Mouse (Mus musculus): ENCODE data around the gene Gapdhs.
A peak's percentile ranks its signal among the peaks of the same experiment; 100 is the strongest.
"Not testable (repeated sequence)": the region's sequence is repeated elsewhere in the genome, so short reads cannot be mapped to it uniquely, and the experiment has no call there.

The Gapdhs gene

DNA sequence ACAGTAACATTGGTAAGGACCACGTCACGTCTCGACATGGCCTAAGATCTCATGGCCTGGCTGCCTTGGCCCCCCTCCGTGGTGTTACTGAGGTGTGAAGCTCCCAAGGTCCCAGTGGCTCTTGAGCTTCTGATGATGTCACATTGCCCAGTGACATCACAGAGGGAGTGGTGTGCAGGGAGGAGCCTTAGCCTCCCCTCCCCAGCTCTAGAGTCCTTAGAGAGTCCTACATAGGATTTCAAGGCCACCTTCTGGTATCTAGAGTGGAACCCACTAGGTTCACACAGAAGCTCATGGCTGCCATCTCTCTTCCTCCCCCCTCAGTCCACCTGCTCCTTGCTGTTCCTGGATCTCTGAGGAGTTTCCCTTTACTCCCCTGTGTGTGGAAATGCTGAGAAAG is at the start of gene Gapdhs:
Gapdhs (minus strand) TSS at position 65 of the 400 bp plus-strand sequence.
- DNase-seq (ENCODE audit: low read depth): not testable (repeated sequence)

DNA sequence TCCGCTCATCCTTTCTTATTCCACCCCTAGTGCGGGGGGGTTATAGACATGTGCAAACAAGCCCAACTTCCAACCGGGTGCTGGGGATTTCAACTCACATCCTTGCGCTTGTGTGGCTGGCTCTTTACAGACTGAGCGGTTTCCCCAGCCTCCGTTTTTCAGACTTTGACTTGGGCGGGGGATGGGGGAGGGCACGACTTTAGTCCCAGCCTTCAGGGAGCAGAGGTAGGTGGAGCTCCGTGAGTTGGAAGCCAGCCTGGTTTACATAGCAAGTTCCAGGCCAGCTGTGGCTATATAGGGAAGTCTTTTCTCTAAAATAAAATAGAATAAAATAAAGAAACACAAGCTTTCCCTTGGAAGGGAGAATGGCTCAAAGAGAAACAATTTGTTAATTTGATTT is 48.4 kb upstream of the Gapdhs start:
- DNase-seq (ENCODE audit: low read depth): no peak

DNA sequence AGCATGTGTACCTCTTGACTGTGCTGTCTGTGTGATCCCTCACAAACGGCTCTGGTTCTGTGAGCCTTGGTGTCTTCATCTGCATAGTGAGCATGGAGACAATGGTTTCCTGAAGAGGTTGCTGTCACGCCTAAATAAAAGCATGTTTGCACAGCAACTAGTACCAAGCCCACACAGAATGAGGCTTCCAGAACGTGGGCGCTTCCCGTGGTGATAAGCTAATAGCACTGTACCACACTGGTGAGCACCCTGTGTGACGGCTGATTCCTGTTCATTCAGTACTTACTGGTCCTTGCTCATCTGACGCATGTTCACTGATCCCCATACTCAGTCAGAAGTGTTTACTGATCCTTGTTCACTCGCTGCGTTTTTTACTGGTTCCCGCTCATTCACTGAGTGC is 46.7 kb upstream of the Gapdhs start:
- DNase-seq (ENCODE audit: low read depth): no peak

DNA sequence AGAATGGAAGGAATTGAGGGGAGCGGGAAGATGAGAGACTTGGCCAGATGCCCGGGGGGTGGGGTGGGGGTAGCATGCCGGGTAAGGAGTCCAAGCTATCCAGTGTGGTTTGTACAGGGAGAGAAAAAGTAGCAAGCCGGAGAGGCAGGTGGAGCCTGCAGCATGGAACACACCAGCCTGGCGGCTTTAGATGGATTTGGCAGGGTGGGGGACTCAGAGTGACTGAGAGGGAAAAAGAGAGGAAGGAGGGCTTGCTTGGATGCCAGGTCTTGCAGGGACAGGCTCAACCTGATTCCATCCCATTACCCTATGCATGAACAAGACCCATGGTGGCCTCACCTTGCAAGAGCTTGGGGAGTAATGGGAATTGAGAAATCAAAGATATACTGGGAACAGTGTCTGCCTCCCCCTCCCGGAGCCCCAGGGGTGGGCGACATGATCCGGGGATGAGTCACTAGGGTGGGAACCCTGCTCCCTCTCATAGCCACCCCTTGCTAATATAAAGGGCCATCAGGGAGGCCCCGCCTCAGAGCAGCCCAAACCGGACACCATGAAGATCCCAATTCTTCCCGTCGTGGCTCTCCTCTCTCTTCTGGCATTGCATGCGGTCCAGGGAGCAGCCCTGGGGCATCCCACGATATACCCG is 44.0 kb upstream of the Gapdhs start, which contains the start of gene Krtdap:
Krtdap (plus strand) TSS at position 520 of the 646 bp plus-strand sequence.
- no peak for DNase-seq (ENCODE audit: low read depth)

DNA sequence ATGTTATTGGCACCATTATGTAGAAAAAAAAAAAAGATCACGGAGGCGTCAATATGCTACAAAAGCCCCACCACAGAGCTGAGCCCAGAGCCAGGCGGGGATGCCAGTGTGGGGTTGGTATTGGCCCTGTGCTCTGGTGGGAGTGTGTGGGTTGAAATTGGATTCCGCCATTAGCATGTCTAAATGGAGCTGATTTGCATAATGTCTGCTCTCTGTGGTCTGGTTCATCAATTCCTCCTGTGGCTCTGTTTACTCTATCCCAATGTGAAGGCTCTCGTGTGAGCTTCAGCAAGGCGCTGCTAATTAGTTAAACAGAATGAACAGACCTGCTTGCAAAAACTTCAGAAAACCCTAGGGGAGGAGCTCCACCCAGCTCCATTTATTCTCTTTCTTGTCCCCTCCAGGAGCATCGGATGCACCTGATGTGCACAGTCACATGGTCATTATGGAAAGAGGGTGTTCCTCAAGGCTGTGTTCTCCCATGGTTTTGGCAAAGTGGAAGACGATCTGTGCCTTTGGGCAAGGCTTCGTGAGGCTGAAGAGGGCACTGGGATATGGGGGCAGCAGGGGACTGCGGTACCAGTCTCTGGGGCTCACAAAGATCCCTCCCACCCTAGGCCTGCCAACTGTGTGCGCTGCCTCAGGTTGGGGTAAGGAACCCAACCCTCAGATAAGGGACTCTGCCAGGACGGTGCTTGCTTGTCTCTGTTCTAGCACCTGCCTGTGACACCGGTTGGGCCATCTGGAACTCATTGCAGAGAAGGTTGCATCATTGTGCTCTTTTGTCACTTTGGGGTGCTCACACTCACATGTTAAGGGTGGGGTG is 42.5 kb upstream of the Gapdhs start:
- no peak for DNase-seq (ENCODE audit: low read depth)

DNA sequence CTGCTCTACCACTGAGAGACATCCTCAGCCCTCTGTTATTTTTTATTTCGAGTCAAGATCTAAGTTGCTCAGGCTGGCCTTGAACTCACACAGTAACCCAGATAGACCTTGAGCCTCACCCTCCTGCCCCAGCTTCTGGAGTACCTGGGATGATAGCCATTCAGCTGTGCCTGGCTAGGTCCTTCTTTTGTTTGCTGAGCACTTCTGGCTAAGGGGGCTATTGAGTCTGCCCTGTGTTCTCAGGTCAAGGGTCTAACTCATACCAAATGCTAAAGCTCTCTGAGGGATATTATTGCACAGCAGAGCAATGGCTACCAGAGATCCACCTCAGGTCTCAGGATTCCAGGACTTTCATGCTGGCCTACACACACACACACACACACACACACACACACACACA is 41.7 kb upstream of the Gapdhs start:
- no peak for DNase-seq (ENCODE audit: low read depth)

DNA sequence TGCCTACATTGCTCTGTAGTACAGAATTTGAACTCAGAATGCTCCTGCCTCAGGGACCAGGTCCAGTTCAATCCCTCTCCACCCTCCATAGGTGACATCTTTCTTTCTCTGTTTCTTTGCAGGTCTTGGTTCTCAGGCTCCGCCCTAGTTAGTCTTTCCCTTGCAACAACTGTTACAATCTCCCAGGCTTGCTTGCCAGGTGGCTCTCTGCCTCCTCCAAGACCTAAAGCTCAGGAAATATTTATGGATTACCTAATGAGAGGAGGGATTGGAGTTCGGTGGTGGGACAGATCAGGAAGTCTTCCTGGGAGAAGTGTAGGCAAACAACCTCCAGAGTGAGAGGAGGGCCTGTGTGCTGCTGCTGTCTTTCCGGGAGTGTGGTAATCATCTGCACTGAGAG is 39.2 kb upstream of the Gapdhs start:
- DNase-seq (ENCODE audit: low read depth): no peak

DNA sequence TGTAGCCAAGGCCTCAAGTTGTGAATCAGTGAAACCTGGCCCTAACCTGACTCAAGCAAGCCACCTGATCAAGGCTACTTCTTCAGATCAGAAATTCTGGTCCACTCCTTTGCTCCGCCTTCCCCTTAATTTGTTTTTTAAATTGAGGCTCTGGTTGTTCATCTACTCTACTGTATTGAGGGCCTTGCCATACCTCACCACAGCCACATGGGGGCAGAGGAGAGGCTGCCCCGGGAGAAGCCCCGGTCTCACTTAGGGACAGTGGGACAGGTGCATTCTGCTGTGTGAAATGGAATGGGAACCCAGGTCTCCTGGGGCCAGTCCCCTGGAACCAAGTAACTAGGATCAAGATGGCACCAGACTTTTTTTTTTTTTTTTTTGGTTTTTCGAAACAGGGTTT is 38.3 kb upstream of the Gapdhs start:
- DNase-seq (ENCODE audit: low read depth): peak; percentile 30

DNA sequence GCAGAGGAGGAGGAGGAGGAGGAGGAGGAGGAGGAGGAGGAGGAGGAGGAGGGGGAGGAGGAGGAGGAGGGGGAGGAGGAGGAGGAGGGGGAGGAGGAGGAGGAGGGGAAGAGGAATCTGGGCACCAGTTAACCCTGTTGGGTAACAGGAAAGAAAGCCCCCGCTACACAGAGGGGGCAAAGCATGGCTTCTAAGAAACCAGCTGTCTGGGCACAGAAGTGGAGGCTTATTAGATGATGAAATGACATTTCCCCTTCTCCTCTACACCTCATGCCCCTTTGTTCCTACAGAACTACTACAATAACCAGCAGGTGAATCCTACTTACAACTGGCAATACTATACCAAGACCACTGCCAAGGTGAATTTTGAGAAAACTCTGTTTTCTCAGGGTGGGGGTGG is 34.4 kb upstream of the Gapdhs start:
- DNase-seq (ENCODE audit: low read depth): no peak

DNA sequence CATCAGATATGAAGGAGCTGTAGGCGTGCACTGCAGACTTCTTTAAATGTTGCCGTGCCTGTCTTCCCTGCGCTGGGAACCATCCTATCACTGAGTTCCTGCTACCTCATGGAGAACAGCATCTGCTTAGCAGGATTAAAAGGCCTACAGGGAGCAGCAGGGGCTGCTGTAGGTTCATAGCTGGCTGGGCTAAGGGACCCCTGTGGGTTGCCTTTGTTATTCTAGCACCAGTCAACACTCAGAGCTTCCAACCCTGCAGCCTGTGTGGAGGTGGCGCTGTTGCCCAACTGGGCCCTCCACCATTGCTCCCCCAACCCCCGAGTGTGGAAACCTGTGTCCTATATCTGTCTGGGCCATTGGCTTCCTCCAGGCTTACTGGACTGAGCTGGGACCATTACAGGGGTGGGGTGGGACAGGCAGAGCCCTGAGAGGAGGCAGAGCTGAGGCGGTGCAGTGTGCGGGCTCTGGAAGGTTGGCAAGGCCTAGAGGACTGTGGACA is 33.6 kb upstream of the Gapdhs start:
- DNase-seq (ENCODE audit: low read depth): no peak

DNA sequence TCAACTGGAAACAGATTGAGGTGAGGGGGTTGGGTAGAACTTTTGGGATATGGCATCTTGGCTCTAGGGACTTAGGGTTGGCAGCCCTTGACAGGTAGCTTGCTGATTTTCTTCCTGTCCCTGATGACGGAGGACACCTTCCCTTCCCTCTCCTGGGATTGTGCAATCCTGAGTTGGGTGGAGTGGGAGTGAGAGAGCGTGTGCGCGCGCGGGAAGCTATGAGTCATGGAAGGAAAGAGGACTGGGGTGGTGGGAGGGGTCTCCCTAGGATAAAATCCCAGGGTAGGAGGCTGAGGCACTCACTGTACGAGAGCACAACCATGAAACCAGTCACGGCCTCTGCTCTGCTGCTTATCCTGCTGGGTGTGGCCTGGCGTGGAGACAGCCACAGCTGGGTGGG is 32.6 kb upstream of the Gapdhs start:
- DNase-seq (ENCODE audit: low read depth): no peak

DNA sequence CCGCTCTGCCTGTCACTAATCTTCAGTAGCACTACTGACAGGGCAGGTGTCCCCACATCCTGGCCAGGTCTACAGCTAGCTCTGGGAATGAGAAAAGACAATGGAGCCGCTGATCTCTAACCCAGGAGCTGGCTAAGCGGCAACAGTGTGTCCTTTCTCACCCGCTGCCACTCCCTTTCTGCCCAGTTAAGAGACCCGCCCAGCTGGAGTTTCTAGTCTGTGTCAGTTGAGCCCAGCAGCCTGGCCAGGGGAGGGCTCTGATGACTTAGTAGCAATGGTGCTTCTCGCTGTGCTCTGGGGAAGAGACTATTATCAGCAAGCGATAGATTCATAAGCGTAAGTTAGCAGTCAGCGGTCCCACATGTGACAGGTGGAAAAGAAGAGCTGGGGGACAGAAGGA is 25.8 kb upstream of the Gapdhs start:
- no peak for DNase-seq (ENCODE audit: low read depth)

DNA sequence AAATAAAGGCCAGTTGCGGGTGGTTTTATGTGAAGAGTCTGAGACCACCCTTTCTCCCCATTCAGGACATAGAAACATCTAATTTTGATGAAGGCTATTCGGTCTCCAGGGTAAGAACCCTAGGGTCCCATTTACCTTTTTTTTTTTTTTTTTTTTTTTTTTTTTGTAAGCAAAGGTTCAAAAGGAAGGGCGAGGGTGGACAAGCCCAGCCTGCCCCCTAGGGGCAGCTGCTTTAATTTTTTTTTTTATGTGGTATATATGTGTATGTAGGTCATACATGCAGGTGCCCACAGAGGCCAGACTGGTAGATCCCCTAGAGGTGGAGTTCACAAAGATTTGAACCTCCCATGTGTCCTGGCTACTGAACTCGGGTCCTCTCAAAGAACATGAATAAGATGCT is 22.9 kb upstream of the Gapdhs start:
- no peak for DNase-seq (ENCODE audit: low read depth)

DNA sequence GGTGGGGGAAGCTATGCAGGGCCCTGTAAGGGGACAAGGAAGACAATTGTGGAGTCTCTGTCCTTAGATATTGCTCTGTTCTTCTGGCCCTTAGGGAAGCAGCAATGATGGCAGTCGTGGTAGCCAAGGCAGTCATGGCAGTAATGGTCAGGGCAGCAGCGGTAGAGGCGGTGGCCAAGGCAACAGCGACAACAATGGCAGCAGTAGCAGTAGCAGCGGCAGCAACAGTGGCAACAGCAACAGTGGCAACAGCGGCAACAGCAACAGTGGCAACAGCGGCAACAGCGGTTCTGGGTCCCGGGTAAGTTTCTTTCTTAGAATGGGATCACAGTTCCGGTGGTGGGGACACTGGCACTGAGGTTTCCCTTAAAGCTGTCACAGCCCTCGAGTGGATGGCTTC is 21.7 kb upstream of the Gapdhs start:
- DNase-seq (ENCODE audit: low read depth): no peak

DNA sequence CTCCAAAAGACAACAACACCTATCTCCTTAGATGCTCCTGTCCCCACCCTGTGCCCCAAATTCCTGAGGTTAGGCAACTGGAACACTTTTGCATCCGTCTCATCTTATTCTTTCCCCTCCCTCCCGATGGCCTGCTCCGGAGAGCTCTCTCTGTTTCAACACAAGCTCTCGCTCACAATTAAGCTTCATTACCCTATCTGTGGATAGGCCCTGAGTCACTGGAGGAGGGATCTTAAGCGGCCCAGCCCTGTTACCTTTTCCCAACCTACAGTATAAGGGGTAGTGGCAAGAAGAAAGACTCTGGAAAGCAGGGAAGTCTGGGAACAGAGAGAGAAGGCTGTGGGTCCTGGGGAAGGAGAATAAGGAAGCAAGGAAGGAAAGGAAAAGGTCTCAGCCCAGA is 20.0 kb upstream of the Gapdhs start, which contains the start of gene Dmkn:
Dmkn (plus strand) TSS at position 301 of the 400 bp plus-strand sequence.
- no peak for DNase-seq (ENCODE audit: low read depth)

DNA sequence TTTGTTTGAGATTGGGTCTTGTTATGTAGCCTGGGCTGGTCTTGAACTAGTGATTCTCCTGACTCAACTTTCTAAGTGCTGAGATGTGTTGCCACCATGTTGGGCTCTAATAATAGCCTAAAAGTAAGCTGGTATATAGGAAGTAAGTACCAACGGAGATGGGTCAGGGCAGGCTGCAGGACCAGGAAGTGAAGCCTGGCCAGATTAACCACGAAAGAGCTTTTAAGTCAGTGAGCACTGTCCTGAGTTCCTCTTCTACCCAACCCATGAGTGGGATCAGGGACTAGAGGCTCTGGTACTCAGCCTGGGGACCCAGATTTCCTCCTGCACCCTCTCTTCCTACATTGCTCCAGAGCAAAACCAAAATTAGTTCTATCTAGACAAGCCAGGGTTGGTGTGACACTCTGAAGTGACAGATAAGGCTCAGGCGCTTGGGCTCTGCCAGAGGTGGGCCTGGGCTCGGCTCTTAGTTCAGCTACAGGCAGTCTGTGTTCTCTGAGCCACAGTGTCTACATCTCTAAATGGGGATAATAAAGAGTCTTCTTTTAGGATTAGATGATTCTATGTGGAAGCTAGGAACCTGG is 18.4 kb upstream of the Gapdhs start:
- no peak for DNase-seq (ENCODE audit: low read depth)

DNA sequence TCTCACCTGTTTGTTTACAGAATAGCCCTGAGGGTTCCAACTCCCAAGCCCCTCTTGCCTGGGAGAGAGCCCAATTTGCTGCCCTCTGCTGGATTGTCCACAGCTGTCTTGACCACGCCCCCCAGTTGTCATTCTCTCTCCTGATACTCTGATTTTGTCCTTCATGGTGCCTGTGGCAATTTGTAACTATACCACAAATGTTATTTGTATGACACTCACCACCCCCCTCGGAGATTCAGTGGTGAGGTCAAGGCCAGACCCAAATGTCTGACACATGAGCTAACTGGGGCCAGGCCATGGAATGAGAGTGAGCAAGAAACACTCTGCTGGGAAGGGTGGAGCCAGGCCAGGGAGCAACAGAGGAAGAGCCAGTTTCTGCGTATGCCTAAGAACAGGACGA is 15.4 kb upstream of the Gapdhs start:
- DNase-seq (ENCODE audit: low read depth): no peak

DNA sequence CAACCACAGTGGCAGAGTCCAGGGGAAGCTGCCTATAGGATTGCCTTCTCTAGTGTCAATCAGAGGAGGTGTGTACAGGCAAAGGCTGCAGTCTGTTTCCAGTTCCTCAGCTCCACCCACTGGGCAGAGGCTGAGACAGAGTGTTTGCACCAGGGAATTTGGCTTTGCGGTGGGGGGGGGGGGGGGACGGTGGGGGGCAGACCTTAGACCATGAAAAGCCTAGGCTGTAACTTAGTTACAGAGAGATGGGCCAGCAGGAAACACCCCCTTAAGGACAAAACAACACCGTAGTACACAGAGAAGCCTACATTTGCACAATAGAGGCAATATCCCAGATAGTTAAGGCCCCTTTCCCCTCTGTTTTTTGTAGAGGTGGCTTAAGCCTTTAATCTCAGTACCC is 13.5 kb upstream of the Gapdhs start:
- DNase-seq (ENCODE audit: low read depth): no peak

DNA sequence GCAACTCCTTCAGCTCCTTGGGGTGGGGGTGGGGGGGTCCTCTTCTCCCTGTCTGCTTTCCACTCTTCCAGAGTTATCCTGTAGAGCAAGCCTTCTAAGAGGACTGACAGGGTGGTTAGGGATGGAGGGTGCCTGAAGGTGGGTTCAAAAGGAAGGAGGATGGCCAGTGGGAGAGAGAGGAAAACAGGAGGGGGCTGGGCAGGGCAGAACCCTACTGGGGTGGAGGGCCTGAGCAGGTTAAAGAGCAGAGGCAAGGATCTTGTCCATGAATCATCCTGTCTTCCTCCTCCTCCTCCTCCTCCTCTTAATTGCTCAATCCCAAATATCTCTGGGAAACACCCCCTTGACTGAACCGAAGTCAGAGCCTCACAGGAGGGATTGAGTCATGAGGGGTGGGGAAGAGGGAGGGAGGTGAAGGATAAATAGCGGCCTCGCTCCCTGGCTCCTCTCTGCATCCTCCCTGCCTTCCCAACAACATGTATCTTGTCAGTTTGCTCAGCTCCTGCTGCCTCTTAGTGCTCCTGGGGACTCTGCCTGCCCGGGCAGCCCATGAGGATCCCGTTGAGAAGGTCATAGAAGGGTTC is 7.7 kb upstream of the Gapdhs start, which contains the start of gene Sbsn:
Sbsn (plus strand) TSS at position 386 of the 584 bp plus-strand sequence.
- DNase-seq (ENCODE audit: low read depth): no peak

DNA sequence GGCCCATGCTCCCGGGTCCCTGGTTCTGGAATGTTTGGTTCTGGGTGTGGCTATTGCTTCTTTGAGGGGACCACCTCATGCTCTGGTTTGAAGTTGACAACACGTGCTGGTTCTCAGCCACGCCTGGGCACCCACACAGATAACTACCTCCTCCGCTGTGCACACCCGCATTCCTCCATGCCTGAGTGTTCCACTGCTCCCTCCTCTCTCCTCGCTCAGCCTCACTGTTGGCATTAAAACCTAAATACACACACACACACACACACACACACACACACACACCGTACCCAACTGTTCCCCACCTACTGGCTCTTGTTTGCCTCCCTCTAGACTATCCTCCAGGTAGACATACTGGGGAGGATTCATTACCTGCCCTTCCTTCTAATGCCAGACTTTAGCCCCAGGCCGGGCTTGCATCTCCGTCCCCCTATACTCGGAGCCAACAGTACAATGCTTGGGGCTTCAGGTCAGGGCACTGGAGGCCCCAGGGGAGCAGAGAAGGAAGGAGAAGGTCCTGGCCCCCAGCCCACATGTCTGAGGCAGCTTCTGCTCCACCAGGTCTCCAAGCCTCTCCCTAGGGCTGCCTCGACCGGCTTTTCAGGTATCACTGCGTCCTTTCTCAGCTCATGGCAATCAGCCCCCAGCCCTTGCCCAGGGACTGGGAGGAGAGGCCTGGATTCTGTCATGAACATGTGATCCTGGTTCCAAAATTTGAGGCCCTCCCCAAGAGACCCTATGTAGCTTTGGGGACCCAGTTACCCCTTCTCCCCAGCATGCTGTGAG is 6.5 kb upstream of the Gapdhs start:
- DNase-seq (ENCODE audit: low read depth): no peak

DNA sequence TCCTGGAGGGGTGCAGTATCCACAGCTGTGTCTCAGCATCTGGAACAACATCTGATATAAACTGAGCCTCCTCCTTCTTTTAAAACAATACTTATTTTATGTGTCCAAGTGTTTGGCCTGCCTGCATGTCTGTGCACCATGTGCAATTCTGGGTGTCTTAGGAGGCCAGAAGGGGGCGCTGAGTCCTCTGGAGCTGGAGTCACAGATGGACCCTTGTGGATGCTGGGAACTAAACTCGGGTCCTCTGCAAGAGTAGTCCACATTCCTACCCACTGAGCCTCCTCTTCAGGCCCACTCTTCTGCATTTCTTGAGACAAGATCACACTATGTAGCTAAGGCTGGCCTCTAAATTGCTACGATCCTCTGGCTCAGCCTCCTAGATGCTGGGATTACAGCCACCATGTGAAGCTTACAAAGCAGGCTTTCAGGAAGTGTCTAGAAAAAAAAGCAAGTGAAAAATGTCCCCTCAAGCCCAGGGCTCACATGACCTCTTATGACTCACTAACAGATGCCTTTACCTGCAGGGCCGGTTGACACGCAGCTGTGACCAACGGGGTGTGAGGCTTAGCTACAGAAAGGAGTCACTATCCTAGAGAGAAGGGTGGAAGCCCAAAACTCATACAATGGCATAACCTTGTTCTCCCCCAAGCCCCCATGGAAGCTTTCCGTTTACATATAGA is 4.2 kb upstream of the Gapdhs start:
- DNase-seq (ENCODE audit: low read depth): no peak
